Mouse (Mus musculus): Measurements from ENCODE around the gene Plcg2.

The Plcg2 gene

GRCm38 (mm10) chr8:117684504-117684903 is 186.4 kb downstream of the Plcg2 start:
- in situ Hi-C loops (cut with MboI; ENCODE audit: low sequenced_read_pairs) = no loop called here

All from CH12F3 (cell line).